Mouse (Mus musculus): ENCODE data around the gene Fam199x. TPM values are rescaled to one million over a fixed set of nuclear protein-coding genes. Genes with fewer than 3 reads are reported as not detected.

The Fam199x gene
- total and polyA plus RNA-seq, 2 experiments from 2014 or later, result 2.4 to 3.3 TPM

- no peak overlapping the region for H3K4me3 ChIP-seq (ENCODE audit: low read depth, low read length)
- no peak for DNase-seq (ENCODE audit: low spot score)
- no peak overlapping the region for H3K27ac ChIP-seq (ENCODE audit: low read depth)
- no peak overlapping the region for H3K9ac ChIP-seq (replicated peaks; ENCODE audit: low read depth, low read length)
- no peaks in the 10 kb centered on the region for H3K27me3 ChIP-seq (ENCODE audit: control insufficient read depth, insufficient read depth, low read length)
- no peak for ATAC-seq (ENCODE audit: insufficient read depth, low read depth)
- no peak for TF ChIP-seq CTCF (IDR thresholded peaks at IDR 0.05; ENCODE audit: low read depth)
- no peak for TF ChIP-seq EP300 (IDR thresholded peaks at IDR 0.05; ENCODE audit: low read depth)
- WGBS, result 58% methylated on average over 9 of the region's 9 CpGs
- no peaks in the 10 kb centered on the region for H3K36me3 ChIP-seq (replicated peaks; ENCODE audit: control insufficient read depth, insufficient read depth, low read length)
- no peak overlapping the region for H3K4me2 ChIP-seq (ENCODE audit: low read depth, low read length)
- H3K4me1 ChIP-seq (ENCODE audit: control insufficient read depth, insufficient read depth), result no peaks in the 10 kb centered on the region
- H3K9me3 ChIP-seq (replicated peaks; ENCODE audit: control insufficient read depth, low read length), result no peaks in the 10 kb centered on the region
Measured at GRCm38 (mm10) chrX:137063202-137063601, 13.8 kb downstream of the Fam199x start.

GRCm38 (mm10) chrX:137104531-137104930 lies 55.1 kb downstream of the Fam199x start:
- TF ChIP-seq EP300 (IDR thresholded peaks at IDR 0.05; ENCODE audit: low read depth), result no peak
- no peak for TF ChIP-seq CTCF (IDR thresholded peaks at IDR 0.05; ENCODE audit: low read depth)
- no peak for ATAC-seq (ENCODE audit: insufficient read depth, low read depth)
- Histone ChIP-seq H3K4me2 (ENCODE audit: low read depth, low read length) (no peak overlapping the region), H3K27me3 (ENCODE audit: control insufficient read depth, insufficient read depth, low read length) (peaks cover 55% of the 10 kb centered on the region), H3K4me3 (ENCODE audit: low read depth, low read length) (no peak overlapping the region), H3K9ac (replicated peaks; ENCODE audit: low read depth, low read length) (no peak overlapping the region), H3K36me3 (replicated peaks; ENCODE audit: control insufficient read depth, insufficient read depth, low read length) (no peaks in the 10 kb centered on the region), H3K4me1 (ENCODE audit: control insufficient read depth, insufficient read depth) (no peaks in the 10 kb centered on the region), H3K9me3 (replicated peaks; ENCODE audit: control insufficient read depth, low read length) (no peaks in the 10 kb centered on the region), H3K27ac (ENCODE audit: low read depth) (no peak overlapping the region)
- no peak for DNase-seq (ENCODE audit: low spot score)
- WGBS, result 19% methylated on average over 25 of the region's 25 CpGs

- Histone ChIP-seq H3K9ac (replicated peaks; ENCODE audit: low read depth, low read length) (no peak overlapping the region), H3K9me3 (replicated peaks; ENCODE audit: control insufficient read depth, low read length) (no peaks in the 10 kb centered on the region), H3K4me1 (ENCODE audit: control insufficient read depth, insufficient read depth) (no peaks in the 10 kb centered on the region), H3K36me3 (replicated peaks; ENCODE audit: control insufficient read depth, insufficient read depth, low read length) (no peaks in the 10 kb centered on the region), H3K4me3 (ENCODE audit: low read depth, low read length) (no peak overlapping the region), H3K27me3 (ENCODE audit: control insufficient read depth, insufficient read depth, low read length) (peaks cover 48% of the 10 kb centered on the region), H3K27ac (ENCODE audit: low read depth) (no peak overlapping the region), H3K4me2 (ENCODE audit: low read depth, low read length) (no peak overlapping the region)
- 16% methylated on average over 12 of the region's 13 CpGs for WGBS
- TF ChIP-seq EP300 (IDR thresholded peaks at IDR 0.05; ENCODE audit: low read depth) (no peak), CTCF (IDR thresholded peaks at IDR 0.05; ENCODE audit: low read depth) (no peak)
- ATAC-seq (ENCODE audit: insufficient read depth, low read depth) (no peak), DNase-seq (ENCODE audit: low spot score) (no peak)
Measured at GRCm38 (mm10) chrX:137106498-137106897, 57.1 kb downstream of the Fam199x start.

GRCm38 (mm10) chrX:137118097-137118746 lies 68.8 kb downstream of the Fam199x start:
- H3K9me3 ChIP-seq (replicated peaks; ENCODE audit: control insufficient read depth, low read length), result no peaks in the 10 kb centered on the region

GRCm38 (mm10) chrX:137119675-137120423 lies 70.5 kb downstream of the Fam199x start:
- DNase-seq (ENCODE audit: low spot score) (no peak), ATAC-seq (ENCODE audit: insufficient read depth, low read depth) (no peak)
- H3K27me3 ChIP-seq (ENCODE audit: control insufficient read depth, insufficient read depth, low read length), result peaks cover 77% of the 10 kb centered on the region
- H3K4me3 ChIP-seq (ENCODE audit: low read depth, low read length), result peak overlapping the region; percentile 33
- H3K4me2 ChIP-seq (ENCODE audit: low read depth, low read length), result peak overlapping the region; percentile 53
- TF ChIP-seq EP300 (IDR thresholded peaks at IDR 0.05; ENCODE audit: low read depth) (no peak), CTCF (IDR thresholded peaks at IDR 0.05; ENCODE audit: low read depth) (no peak)
- H3K9me3 ChIP-seq (replicated peaks; ENCODE audit: control insufficient read depth, low read length), result no peaks in the 10 kb centered on the region
- no peaks in the 10 kb centered on the region for H3K4me1 ChIP-seq (ENCODE audit: control insufficient read depth, insufficient read depth)
- WGBS, result 13% methylated on average over 49 of the region's 52 CpGs
- H3K36me3 ChIP-seq (replicated peaks; ENCODE audit: control insufficient read depth, insufficient read depth, low read length), result no peaks in the 10 kb centered on the region
- H3K9ac ChIP-seq (replicated peaks; ENCODE audit: low read depth, low read length), result no peak overlapping the region
- H3K27ac ChIP-seq (ENCODE audit: low read depth), result no peak overlapping the region

More at GRCm38 (mm10) chrX:137118097-137118746, 68.8 kb downstream of the Fam199x start:
- no peak overlapping the region for H3K4me2 ChIP-seq (ENCODE audit: low read depth, low read length)
- H3K36me3 ChIP-seq (replicated peaks; ENCODE audit: control insufficient read depth, insufficient read depth, low read length), result no peaks in the 10 kb centered on the region
- ATAC-seq (ENCODE audit: insufficient read depth, low read depth) (no peak), DNase-seq (ENCODE audit: low spot score) (no peak)
- peak; percentile 23 for TF ChIP-seq CTCF (IDR thresholded peaks at IDR 0.05; ENCODE audit: low read depth)
- no peak for TF ChIP-seq EP300 (IDR thresholded peaks at IDR 0.05; ENCODE audit: low read depth)
- no peak overlapping the region for H3K4me3 ChIP-seq (ENCODE audit: low read depth, low read length)
- WGBS, result 18% methylated on average over 40 of the region's 40 CpGs
- no peaks in the 10 kb centered on the region for H3K4me1 ChIP-seq (ENCODE audit: control insufficient read depth, insufficient read depth)
- no peak overlapping the region for H3K27ac ChIP-seq (ENCODE audit: low read depth)
- H3K27me3 ChIP-seq (ENCODE audit: control insufficient read depth, insufficient read depth, low read length), result peaks cover 77% of the 10 kb centered on the region
- H3K9ac ChIP-seq (replicated peaks; ENCODE audit: low read depth, low read length), result no peak overlapping the region
